Mouse (Mus musculus): ENCODE measurements around the gene Ajm1. TPM values are rescaled to one million over a fixed set of nuclear protein-coding genes. Genes with fewer than 3 reads are reported as not detected.
A peak's percentile ranks its signal among the peaks of the same experiment; 100 is the strongest.
"Not testable (repeated sequence)": the region's sequence is repeated elsewhere in the genome, so short reads cannot be mapped to it uniquely, and the experiment has no call there.

Ajm1 gene
- polyA plus RNA-seq, 1 experiment from 2014 or later, result 0.29 TPM

DNA sequence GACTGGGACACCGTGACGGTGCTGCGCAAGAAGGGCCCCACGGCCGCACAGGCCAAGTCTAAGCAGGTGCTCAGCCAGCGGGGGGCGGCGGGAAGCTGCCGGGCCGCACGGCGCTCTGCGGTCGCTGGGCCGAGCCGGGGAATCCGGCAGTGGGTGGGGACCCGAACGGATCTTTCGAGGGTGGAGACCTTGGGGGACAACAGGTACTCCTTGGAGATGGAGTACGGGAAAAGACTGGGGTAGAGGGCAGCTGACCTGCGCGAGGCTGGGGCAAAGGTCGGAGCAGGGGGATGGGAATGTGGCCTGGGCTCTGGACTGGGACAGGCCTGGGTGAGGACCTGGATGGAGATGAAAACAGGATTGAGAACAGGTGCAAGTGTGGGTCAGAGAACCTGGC is 23.6 kb downstream of the Ajm1 start:
- peak overlapping the region; percentile 91 for H3K9ac ChIP-seq (ENCODE audit: low read length)
- ATAC-seq (ENCODE audit: low FRiP score, low TSS enrichment), result peak; percentile 41; the same call in 1 of the 2 replicates
- 0% methylated on average over 23 of the region's 24 CpGs for WGBS

GRCm38 (mm10) chr2:25557221-25557963 is 24.2 kb downstream of the Ajm1 start, which contains the start of gene Edf1:
Gene Edf1 (plus strand): TSS chr2:25557847.
- no peak for TF ChIP-seq EP300 (optimal IDR thresholded peaks at IDR 0.05)
- TF ChIP-seq CTCF (IDR thresholded peaks at IDR 0.05; ENCODE audit: low read depth), result no peak
- Histone ChIP-seq H3K4me3 (ENCODE audit: low read depth, low read length) (peak within 1 kb of the TSS; percentile 91), H3K9ac (ENCODE audit: low read length) (peak within 1 kb of the TSS; percentile 91), H3K9me3 (ENCODE audit: control insufficient read depth, low read length) (no peaks in the 10 kb centered on the region), H3K27ac (replicated peaks) (peak within 1 kb of the TSS; percentile 82), H3K27me3 (ENCODE audit: control insufficient read depth, insufficient read depth, low read length) (no peaks in the 10 kb centered on the region), H3K4me1 (replicated peaks; ENCODE audit: control insufficient read depth, insufficient read depth) (0 out of 2 replicates have a peak, but pooled peaks cover 3% of the 10 kb centered on the region), H3K4me2 (replicated peaks; ENCODE audit: low read depth) (peak within 1 kb of the TSS; percentile 91), H3K36me3 (ENCODE audit: control insufficient read depth, insufficient read depth, low read length) (peaks cover 5% of the 10 kb centered on the region)
- DNase-seq (ENCODE audit: low spot score) (peak; percentile 96), ATAC-seq (ENCODE audit: low FRiP score, low TSS enrichment) (peak; percentile 98)
- under 1% methylated on average over 61 of the region's 61 CpGs for WGBS

More for the DNA sequence above, 23.6 kb downstream of the Ajm1 start:
- Histone ChIP-seq H3K9me3 (ENCODE audit: control insufficient read depth, low read length) (no peaks in the 10 kb centered on the region), H3K27me3 (ENCODE audit: control insufficient read depth, insufficient read depth, low read length) (no peaks in the 10 kb centered on the region), H3K27ac (replicated peaks) (peak overlapping the region; percentile 79), H3K36me3 (ENCODE audit: control insufficient read depth, insufficient read depth, low read length) (peaks cover 10% of the 10 kb centered on the region), H3K4me1 (replicated peaks; ENCODE audit: control insufficient read depth, insufficient read depth) (0 out of 2 replicates have a peak, but pooled peaks cover 3% of the 10 kb centered on the region), H3K4me3 (ENCODE audit: low read depth, low read length) (peak overlapping the region; percentile 91), H3K4me2 (replicated peaks; ENCODE audit: low read depth) (peak overlapping the region; percentile 91)
- no peak for DNase-seq (ENCODE audit: low spot score)
- TF ChIP-seq CTCF (IDR thresholded peaks at IDR 0.05; ENCODE audit: low read depth) (no peak), EP300 (optimal IDR thresholded peaks at IDR 0.05) (no peak)

DNA sequence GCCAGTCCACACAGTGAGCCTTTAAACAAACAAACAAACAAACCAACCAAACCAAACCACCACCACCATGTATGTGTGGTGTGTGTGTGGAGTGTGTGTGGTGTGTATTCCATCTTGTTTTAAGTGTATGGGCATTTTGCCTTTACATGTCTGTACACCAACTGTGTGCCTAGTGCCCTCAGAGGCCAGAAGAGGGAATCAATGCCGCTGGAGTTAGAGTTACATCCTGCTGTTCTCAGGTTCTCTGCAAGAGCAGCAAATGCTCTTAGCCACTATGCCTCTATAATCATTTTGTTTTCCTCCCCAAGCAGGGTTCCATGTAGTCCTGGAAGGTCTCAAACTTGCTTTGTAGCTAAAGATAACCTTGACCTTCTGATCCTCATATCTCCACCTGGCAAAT is 25.3 kb downstream of the Ajm1 start:
- TF ChIP-seq CTCF (IDR thresholded peaks at IDR 0.05; ENCODE audit: low read depth), result no peak
- 52% methylated on average over 1 of the region's 1 CpGs for WGBS
- H3K4me2 ChIP-seq (replicated peaks; ENCODE audit: low read depth), result no peak overlapping the region

DNA sequence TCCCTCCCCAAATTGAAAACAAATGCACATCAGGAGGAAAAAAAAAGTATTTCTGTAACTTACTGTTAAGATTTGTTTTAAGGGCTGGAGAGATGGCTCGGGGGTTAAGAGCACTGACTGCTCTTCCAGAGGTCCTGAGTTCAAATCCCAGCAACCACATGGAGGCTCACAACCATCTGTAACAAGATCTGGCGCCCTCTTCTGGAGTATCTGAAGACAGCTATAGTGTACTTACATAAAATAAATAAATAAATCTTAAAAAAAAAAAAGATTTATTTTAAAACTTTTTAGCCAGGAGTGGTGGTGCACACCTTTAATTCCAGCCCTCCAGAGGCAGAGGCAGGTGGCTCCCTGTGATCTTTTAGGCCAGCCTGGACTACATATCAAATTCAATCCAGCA is 26.1 kb downstream of the Ajm1 start:
- H3K4me3 ChIP-seq (ENCODE audit: low read depth, low read length); H3K27ac ChIP-seq (replicated peaks); ATAC-seq (ENCODE audit: low FRiP score, low TSS enrichment); H3K9me3 ChIP-seq (ENCODE audit: control insufficient read depth, low read length); H3K9ac ChIP-seq (ENCODE audit: low read length); H3K4me2 ChIP-seq (replicated peaks; ENCODE audit: low read depth); H3K36me3 ChIP-seq (ENCODE audit: control insufficient read depth, insufficient read depth, low read length); H3K27me3 ChIP-seq (ENCODE audit: control insufficient read depth, insufficient read depth, low read length); H3K4me1 ChIP-seq (replicated peaks; ENCODE audit: control insufficient read depth, insufficient read depth); DNase-seq (ENCODE audit: low spot score): not testable (repeated sequence)
- WGBS, result 46% methylated on average over 2 of the region's 2 CpGs
- TF ChIP-seq CTCF (IDR thresholded peaks at IDR 0.05; ENCODE audit: low read depth), result peak; percentile 49

More for the DNA sequence above, 25.3 kb downstream of the Ajm1 start:
- no peak overlapping the region for H3K4me3 ChIP-seq (ENCODE audit: low read depth, low read length)
- DNase-seq (ENCODE audit: low spot score) (no peak), ATAC-seq (ENCODE audit: low FRiP score, low TSS enrichment) (no peak)
- H3K27ac ChIP-seq (replicated peaks), result no peak overlapping the region
- H3K4me1 ChIP-seq (replicated peaks; ENCODE audit: control insufficient read depth, insufficient read depth), result 0 out of 2 replicates have a peak, but pooled peaks cover 3% of the 10 kb centered on the region
- H3K36me3 ChIP-seq (ENCODE audit: control insufficient read depth, insufficient read depth, low read length), result no peaks in the 10 kb centered on the region; the same call in none of the 2 replicates
- no peaks in the 10 kb centered on the region for H3K9me3 ChIP-seq (ENCODE audit: control insufficient read depth, low read length)
- H3K27me3 ChIP-seq (ENCODE audit: control insufficient read depth, insufficient read depth, low read length), result no peaks in the 10 kb centered on the region
- H3K9ac ChIP-seq (ENCODE audit: low read length), result no peak overlapping the region

DNA sequence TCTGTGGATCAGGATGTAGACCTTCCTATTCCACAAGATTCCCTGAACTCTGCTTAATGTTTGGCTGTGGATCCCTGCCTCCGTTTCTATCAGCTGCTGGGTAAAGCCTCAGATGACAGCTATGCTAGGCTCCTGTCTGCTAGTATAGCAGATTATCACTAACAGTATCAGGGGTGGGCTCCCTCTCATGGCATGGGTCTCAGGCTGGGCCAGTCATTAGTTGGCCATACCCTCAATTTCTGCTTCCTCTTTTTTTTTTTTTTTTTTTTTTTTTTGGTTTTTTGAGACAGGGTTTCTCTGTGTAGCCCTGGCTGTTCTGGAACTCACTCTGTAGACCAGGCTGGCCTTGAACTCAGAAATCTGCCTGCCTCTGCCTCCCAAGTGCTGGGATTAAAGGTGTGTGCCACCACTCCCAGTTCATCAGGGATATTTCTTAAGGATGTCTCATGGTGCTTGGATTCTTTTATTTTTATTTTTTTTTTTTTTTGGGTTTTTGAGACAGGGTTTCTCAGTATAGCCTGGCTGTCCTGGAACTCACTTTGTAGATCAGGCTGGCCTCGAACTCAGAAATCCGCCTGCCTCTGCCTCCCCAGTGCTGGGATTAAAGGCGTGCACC is 28.3 kb downstream of the Ajm1 start:
- not testable (repeated sequence) for H3K4me2 ChIP-seq (replicated peaks; ENCODE audit: low read depth); H3K9ac ChIP-seq (ENCODE audit: low read length); H3K27me3 ChIP-seq (ENCODE audit: control insufficient read depth, insufficient read depth, low read length); ATAC-seq (ENCODE audit: low FRiP score, low TSS enrichment); H3K9me3 ChIP-seq (ENCODE audit: control insufficient read depth, low read length); DNase-seq (ENCODE audit: low spot score); H3K4me1 ChIP-seq (replicated peaks; ENCODE audit: control insufficient read depth, insufficient read depth); H3K27ac ChIP-seq (replicated peaks); H3K4me3 ChIP-seq (ENCODE audit: low read depth, low read length); H3K36me3 ChIP-seq (ENCODE audit: control insufficient read depth, insufficient read depth, low read length)
- WGBS, result 85% methylated on average over 4 of the region's 4 CpGs

DNA sequence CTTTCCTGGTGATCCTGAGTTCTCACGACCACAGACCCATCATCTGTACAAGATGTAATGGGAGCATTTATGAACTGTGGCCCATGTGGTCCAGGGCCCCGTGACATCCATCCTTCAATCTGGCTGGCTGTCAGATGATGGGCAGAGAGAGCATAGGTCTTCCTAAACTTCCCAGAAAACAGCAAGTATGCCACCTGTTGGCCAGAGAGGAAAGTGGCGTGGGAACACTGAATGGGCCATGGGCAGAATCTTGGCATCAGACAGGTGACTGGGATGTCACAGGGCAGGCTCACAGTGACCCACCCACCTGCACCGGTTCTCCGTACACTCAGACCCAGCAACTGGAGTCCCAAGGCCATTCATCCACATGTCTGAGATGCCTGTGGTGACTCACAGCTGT is 30.4 kb downstream of the Ajm1 start:
- Histone ChIP-seq H3K4me3 (ENCODE audit: low read depth, low read length) (no peak overlapping the region), H3K9ac (ENCODE audit: low read length) (no peak overlapping the region), H3K27ac (replicated peaks) (no peak overlapping the region), H3K27me3 (ENCODE audit: control insufficient read depth, insufficient read depth, low read length) (no peaks in the 10 kb centered on the region), H3K9me3 (ENCODE audit: control insufficient read depth, low read length) (no peaks in the 10 kb centered on the region), H3K4me1 (replicated peaks; ENCODE audit: control insufficient read depth, insufficient read depth) (no peaks in the 10 kb centered on the region), H3K36me3 (ENCODE audit: control insufficient read depth, insufficient read depth, low read length) (no peaks in the 10 kb centered on the region), H3K4me2 (replicated peaks; ENCODE audit: low read depth) (no peak overlapping the region)
- TF ChIP-seq CTCF (IDR thresholded peaks at IDR 0.05; ENCODE audit: low read depth) (peak; percentile 81), EP300 (optimal IDR thresholded peaks at IDR 0.05) (no peak)
- DNase-seq (ENCODE audit: low spot score) (no peak), ATAC-seq (ENCODE audit: low FRiP score, low TSS enrichment) (no peak)
- 26% methylated on average over 5 of the region's 5 CpGs for WGBS

All from stomach, postnatal 0 days (tissue).